Mouse (Mus musculus) cerebellum, adult 8-10 months (tissue): Measurements from ENCODE around the gene Slc27a5.
A peak's percentile ranks its signal among the peaks of the same experiment; 100 is the strongest.

Source experiments
- DNase-seq: peaks from one replicate; pipeline ENCODE4 v3.0.0; 2022

Gene Slc27a5

DNA sequence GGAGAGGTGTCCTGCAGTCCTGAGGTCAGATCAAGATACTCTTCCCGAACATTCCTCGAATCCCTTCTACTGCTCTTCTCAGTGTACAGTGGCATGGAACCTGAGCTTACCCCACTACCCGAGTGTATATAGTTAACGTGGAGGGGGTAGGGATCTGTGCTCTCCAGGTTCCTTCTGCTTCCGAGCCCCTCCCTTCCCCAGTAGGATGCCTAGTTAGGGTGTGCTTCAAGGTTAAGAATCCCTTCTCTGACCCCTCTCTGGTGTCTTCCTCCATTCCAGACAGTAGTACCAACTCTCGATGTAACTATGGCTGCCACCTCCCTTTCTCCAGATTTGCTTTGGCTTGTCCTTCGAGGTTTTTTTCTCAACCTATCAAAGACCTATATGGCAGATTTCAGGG lies 17.7 kb downstream of the Slc27a5 start:
- no peak for DNase-seq

DNA sequence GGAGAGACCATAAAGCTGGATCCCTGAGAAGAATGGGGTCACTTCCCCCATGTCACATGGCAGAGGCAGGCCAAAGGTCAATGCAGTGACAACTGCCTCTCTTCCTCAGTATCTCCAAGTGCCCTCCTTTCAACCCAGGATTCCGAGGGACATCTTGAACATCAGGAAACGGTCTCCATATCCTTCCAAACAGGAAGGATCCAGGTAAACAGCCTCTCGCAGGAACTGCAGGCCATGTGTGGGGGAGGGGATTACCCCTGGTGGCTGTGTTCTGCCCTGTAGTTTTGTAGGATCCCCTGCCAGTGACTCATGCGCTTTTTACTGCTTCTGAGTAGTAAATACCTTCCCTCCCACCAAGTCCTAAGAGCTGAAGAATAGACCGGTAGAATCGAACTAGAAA lies 18.2 kb downstream of the Slc27a5 start:
- DNase-seq = no peak

- DNase-seq = no peak
Measured at GRCm38 (mm10) chr7:12978931-12979722, 18.9 kb downstream of the Slc27a5 start.

DNA sequence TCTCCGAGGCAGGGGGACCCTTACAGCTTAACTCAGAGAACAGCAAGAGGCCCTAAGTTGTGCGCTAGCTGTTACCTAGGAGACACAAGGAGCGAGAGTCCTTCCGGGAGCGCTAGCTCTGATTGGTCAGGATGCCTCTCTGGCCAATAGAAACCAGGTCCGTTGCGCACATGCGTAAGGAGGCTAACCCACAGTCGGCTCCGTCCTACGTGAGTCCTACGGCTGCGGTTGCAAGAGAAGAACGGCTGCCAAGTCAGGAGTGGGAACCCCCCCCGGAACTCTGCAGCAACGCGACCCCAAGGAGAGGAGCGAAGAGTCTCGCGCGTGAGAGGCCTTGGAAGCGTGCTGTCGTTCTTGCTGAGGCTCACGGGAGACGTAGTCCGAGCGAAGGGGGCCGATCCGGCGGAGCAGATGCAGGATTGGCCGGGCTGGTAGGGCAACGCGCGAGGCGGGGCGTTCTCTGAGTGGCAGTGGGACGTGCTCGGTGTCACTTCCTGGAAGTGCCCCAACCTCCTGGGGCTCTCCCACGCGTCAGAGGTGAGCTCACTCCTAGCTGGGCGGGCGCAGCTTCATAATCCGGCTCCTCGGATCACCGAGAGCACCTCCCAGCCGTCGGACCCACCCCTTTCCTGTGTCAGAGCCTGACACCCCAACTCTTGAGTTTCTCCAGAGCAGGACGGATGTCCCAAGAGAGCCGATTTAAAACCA lies 20.2 kb downstream of the Slc27a5 start, which contains the start of gene Zfp446:
Zfp446 (plus strand) TSS at position 167 of the 708 bp plus-strand sequence.
- DNase-seq = peak; percentile 99

DNA sequence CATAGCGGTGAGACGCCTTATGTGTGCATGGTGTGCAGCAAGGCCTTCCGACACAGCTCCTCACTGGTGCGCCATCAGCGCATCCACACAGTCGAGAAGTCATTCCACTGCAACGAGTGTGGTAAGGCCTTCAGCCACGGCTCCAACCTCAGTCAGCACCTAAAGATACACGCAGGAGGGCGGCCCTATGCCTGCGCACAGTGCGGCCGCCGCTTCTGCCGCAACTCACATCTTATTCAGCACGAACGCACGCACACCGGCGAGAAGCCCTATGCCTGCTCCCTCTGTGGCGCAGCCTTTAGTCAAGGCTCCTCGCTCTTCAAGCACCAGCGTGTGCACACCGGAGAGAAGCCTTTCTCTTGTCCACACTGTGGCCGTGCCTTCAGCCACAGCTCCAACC lies 27.1 kb downstream of the Slc27a5 start:
- no peak for DNase-seq

DNA sequence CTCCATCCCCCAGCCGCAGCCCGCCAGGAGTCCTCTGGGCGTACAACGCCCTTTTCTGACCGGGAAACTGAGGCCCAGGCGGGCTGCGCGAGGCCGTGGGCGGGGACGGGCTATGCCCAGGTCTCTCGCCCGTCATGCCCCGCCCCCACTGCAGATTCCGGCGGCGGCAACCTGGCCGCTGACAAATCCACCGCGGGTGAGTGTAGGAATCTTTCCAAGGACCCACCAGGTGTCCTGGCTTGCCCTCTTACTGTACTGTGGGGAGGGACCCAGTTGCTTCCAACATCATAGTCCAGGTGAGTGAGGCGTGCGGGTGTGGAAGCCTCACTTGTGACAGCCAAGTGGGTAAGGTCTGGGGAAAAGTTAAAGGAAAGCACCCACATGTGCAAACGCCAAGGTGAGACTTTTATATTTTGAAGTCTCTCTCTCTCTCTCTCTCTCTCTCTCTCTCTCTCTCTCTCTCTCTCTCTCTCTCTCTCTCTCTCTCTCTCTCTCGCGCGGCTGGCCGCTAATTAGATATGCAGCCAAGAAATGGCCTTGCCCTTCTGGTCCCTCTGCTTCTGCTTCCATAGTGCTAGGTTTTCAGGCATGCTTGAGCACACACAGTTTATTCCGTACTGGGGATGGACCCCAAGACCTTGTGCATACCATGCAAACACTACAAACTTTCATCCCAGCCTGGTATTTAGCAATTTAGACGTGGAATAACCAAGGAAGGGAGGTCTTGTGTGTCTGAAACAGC lies 31.7 kb downstream of the Slc27a5 start:
- peak; percentile 85 for DNase-seq

- peak; percentile 89 for DNase-seq
Measured at GRCm38 (mm10) chr7:12965678-12966091, 32.3 kb downstream of the Slc27a5 start, which contains the start of gene Zfp324. Gene Zfp324, plus strand, starts transcription at chr7:12965838.

DNA sequence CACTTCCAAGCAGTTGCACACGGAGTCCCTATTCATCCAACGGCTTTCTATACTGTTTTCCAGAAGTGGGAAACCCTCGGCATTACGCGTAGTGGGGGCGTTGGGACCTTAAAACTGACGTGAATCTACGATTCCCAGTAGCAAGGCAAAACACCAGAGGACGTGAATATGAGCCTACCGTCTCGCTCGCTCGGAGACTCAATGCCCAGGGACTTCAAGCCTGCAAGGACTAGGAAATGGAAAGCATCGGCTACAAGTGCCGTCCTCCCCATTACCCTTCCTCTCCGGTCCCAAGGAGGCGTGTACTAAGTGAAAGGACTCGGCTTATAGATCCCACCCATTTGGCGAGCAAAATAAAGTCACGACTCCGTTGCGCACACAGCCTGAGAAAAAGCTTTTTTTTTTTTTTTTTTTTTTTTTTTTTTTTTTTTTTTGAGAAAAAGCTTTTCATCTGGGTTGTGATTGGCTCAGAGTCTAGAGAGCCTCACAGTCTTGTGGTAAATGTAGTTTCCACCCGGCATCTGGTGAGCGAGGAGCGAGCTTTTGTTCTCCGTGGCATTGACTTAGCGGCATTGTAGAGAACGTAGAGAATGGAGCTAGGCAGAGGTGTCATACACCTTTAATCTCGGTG lies 36.4 kb downstream of the Slc27a5 start:
- no peak for DNase-seq

DNA sequence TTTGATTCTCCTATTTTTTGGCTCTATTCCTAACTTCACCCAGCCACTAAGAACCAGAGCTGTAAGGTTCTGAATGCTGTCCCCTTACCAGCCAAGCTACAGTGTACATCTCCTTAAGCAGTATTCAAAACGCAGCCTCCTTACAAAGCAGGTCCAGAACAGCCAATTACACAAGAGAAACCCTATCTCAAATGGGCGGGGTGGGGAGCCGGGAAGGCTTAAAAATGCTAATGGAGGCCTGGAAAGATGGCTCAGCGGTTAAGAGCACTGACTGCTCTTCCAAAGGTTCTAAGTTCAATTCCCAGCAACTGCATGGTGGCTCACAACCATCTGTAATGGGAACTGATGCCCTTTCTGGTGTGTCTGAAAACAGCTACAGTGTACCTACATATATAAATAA lies 38.3 kb downstream of the Slc27a5 start:
- DNase-seq = no peak

DNA sequence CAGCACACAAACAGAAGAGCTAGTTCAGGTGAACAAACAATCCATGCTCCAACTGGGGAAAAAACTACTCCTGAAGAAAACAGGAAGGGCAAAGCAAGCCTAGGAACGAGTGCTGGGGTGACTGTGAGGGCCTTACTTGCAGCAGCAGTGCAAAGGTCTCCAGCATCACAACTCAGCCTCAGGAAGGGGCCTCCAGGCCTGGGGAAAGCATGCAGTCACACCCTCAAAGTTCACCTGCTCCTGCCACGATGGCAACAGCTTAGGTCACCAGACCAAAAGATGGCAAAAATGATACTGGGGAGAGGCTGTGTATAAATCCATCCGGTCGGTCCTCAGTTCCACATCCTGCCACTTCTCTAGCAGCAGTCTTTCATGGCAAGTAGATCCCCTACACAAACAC lies 39.0 kb downstream of the Slc27a5 start:
- DNase-seq = no peak

DNA sequence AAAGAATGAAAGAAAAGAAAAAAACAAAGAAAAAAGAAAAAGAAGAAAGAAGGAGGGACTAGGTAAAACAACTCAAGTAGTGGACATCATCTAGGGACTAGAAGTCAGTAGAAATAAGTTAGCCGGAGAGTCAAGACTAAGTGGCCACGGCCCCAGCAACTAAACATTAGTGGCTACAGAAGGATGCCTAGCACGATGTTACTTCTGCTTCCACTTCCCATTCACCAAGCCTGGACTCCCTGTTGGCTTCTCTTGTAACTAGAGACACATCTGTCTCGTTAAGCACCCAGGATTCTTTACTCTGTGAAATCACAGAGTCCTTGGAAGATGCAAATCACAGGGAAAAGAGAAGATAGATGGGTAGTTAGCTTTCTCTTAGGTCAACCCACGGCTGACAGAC lies 40.5 kb downstream of the Slc27a5 start:
- DNase-seq = no peak

DNA sequence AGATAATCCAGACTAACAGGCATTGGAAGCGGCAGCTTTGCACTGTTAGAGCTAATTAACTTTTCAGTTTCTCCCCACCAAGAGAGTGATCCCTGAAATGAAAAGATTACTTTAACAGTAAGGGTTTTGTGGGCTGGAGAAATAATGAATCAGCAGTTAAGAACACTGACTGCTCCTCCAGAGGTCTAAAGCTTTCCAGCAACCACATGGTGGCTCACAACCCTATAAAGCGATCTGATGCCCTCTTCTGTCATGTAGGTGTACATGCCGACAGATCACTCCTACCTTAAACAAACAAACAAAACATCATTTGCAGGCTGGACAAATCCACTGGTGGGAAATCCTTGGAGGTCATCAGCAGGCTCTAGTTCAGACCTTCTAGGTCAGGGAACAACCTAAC lies 43.1 kb downstream of the Slc27a5 start:
- no peak for DNase-seq

GRCm38 (mm10) chr7:12949872-12950229 lies 48.1 kb downstream of the Slc27a5 start:
- DNase-seq = no peak

DNA sequence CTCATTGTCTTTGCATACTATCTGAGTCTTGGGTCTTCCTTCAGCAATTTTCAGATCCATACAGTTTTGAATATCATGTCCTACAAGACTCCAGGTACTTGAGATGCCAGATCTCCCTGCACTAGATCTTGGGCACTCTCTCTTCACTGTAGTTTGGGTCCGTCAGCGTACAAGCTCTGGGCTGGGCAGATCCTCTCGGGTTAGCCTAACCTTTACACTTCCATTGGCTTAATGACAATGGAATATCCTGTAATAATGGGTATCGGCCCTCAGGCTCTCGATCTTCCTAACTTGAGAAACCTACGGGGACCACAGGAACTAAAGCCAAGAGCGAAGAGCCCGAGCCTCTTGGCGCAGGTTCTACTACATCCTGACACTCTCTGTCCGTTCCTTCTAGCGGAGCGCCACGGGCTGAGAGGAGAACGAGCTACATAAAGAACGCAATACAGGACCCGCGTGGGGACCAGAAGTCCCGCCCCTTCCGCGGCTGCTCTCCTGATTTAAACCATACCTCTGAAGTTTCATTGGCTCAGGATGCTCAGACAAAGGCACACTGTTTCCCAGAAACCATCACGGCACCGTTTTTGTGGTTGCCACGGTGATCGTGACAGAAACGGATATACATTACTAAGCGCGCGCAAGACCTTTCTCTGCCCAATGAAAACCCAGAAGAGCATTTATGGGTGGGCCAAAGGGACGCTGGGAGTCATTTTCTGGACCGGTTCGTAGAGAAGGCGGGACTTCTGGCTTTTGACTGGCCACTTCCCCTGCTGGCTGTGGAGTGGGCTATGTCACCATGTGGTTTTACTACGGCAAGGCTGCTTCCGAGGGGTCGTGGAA lies 48.7 kb downstream of the Slc27a5 start:
- DNase-seq = peak; percentile 94

- no peak for DNase-seq
Measured at GRCm38 (mm10) chr7:12943488-12943887, 54.5 kb downstream of the Slc27a5 start.

- no peak for DNase-seq
Measured at GRCm38 (mm10) chr7:12940599-12940998, 57.4 kb downstream of the Slc27a5 start.
